Mouse (Mus musculus) E14TG2a.4 (cell line): ENCODE measurements at regions not wholly inside any gene's neighbourhood (a gene's known extent, or its start where the extent isn't known, plus 50 kb on each side); places are given as distances from the start of the nearest gene placed in this dataset.
A peak's percentile ranks its signal among the peaks of the same experiment; 100 is the strongest.

Experiments
- H3K27me3 ChIP-seq: 2 replicates; pipeline ENCODE4 v1.6.1; 2014; ENCODE audit warnings: low read length, control low read depth; ENCODE audit not compliant: insufficient read depth
- H3K36me3 ChIP-seq: 2 replicates; pipeline ENCODE4 v1.6.1; 2014; ENCODE audit warnings: low read length, control low read depth; ENCODE audit not compliant: insufficient read depth
- H3K4me1 ChIP-seq: replicated peaks from 2 replicates; pipeline ENCODE4 v1.6.1; 2014; ENCODE audit warnings: low read depth, low read length, control low read depth
- H3K4me3 ChIP-seq: replicated peaks from 2 replicates; pipeline ENCODE4 v1.5.1; 2014; ENCODE audit warnings: mild to moderate bottlenecking, low read length
- H3K9me3 ChIP-seq: 2 replicates; pipeline ENCODE4 v1.6.1; 2014; ENCODE audit warnings: low read length, control low read depth
- CTCF ChIP-seq: conservative IDR thresholded peaks from 2 replicates; pipeline ENCODE4 v1.5.1; 2014; ENCODE audit warnings: low read length
- NANOG ChIP-seq: IDR thresholded peaks from 2 replicates; pipeline ENCODE4 v1.6.1; 2014; ENCODE audit warnings: borderline replicate concordance, low read length, mixed read lengths
- POU5F1 ChIP-seq: IDR thresholded peaks from 2 replicates; pipeline ENCODE4 v1.6.1; 2014; ENCODE audit warnings: low read length, borderline replicate concordance

DNA sequence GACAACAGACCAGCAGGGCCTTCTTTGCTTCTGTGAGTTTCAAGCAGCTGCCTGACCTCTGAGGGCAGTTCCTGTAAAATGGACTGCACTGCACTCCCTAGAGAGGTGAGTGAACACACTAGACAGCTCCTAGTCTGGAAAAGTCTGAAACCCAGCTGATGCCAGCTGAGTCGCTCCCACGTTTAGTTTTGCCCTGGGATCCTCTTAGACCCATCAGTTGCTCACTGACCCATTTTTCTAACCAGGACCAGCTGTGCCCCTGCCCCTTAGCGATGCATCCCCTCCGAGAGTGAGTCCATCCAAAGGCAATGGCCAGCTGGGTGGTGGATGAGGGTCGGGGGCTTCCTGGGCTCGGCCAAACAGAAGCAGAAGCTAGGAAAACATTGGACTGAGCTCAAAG lies 62.2 kb upstream of the Top1 start:
- H3K27me3 ChIP-seq = peaks cover 39% of the 10 kb centered on the region
- no peaks in the 10 kb centered on the region for H3K9me3 ChIP-seq
- H3K36me3 ChIP-seq = no peaks in the 10 kb centered on the region
- H3K4me1 ChIP-seq = peaks cover 36% of the 10 kb centered on the region
- no peak overlapping the region for H3K4me3 ChIP-seq
- no peak for TF ChIP-seq POU5F1
- no peak for TF ChIP-seq NANOG
- no peak for TF ChIP-seq CTCF

DNA sequence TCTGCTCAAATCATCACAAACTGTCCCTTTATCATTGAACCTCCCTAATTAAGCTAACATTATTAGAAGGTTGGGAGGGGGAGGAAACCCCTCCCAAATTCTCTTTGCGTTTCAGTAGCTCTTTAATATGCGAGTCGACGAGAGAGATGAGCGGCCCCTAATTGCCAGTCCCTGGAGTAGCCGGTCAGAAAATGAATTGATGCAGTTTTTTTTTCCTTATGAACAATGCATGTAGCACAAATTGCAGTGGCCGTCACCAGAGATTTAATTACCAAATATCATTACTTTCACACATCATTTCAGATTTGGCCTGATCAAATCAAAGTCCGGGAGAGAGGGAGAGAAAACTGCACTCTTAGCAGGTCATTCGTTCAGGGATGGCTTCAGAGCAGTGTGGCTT lies 61.1 kb upstream of the Top1 start:
- H3K4me3 ChIP-seq = no peak overlapping the region
- peaks cover 32% of the 10 kb centered on the region for H3K4me1 ChIP-seq
- H3K27me3 ChIP-seq = peaks cover 31% of the 10 kb centered on the region
- no peaks in the 10 kb centered on the region for H3K9me3 ChIP-seq
- H3K36me3 ChIP-seq = no peaks in the 10 kb centered on the region
- TF ChIP-seq CTCF (no peak), NANOG (no peak), POU5F1 (no peak)

DNA sequence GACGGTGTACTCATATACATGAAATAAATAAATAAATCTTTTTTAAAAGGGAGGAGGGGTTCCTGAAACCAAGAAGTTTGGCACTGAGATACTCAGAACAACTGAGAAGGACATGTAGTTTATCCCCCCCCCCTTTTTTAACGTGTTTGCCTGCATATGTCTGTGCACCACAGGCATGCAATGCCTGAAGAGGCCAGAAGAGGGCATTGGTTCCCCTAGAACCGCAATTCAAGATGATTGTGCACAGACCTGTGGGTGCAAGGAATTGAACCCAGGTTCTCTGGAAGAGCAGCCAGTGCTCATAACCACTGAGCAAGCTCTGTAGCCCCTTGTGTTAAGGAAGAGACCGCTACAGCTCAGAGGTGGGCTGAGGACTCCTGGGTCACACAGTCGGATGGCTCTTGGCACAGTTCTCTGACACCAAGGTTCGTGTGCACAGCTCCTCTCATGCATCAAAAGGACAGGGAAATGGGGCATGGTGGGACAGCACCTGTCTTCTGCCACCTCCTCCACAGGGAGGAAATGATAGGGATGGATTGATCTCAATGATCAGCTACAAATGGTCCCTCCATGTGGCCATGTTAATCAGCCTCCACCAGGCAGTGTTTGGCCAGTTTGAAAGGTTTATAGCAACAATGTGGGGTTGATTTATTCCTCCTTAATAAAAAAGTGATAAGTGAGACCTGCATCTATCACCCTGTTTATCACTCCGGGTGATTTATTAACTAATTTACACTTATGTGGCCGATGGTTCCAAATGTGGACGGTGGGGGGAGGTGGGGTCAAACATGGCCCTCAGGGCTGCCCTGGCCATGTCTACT lies 58.5 kb upstream of the Top1 start:
- Histone ChIP-seq H3K9me3 (no peaks in the 10 kb centered on the region), H3K4me3 (0 out of 2 replicates have a peak overlapping the region, but pooled peaks have one; percentile 39), H3K4me1 (peaks cover 14% of the 10 kb centered on the region), H3K36me3 (no peaks in the 10 kb centered on the region), H3K27me3 (peaks cover 24% of the 10 kb centered on the region)
- TF ChIP-seq NANOG = no peak
- peak; percentile 75 for TF ChIP-seq CTCF
- TF ChIP-seq POU5F1 = no peak

DNA sequence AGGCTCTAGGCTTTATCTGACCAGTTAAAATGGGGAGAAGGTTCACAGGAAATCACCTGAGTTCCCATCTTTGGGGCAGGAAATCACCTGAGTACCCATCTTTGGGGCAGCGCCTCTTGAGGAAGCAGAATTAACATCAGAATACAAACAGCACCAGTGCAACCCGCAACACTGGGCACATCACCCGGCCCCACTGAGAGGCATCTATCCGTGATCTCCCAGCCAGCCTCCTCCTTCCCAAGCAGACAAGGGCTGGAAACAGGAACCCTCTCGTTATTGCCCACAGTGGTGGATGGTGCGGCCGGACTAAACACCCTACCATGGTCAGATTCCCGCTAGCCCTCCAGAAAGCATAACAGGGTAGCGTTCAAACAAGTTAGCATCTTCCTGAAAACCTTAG lies 57.3 kb upstream of the Top1 start:
- Histone ChIP-seq H3K9me3 (no peaks in the 10 kb centered on the region), H3K4me3 (no peak overlapping the region), H3K36me3 (no peaks in the 10 kb centered on the region), H3K27me3 (peaks cover 23% of the 10 kb centered on the region), H3K4me1 (peaks cover 9% of the 10 kb centered on the region)
- TF ChIP-seq POU5F1 = no peak
- TF ChIP-seq CTCF = no peak

DNA sequence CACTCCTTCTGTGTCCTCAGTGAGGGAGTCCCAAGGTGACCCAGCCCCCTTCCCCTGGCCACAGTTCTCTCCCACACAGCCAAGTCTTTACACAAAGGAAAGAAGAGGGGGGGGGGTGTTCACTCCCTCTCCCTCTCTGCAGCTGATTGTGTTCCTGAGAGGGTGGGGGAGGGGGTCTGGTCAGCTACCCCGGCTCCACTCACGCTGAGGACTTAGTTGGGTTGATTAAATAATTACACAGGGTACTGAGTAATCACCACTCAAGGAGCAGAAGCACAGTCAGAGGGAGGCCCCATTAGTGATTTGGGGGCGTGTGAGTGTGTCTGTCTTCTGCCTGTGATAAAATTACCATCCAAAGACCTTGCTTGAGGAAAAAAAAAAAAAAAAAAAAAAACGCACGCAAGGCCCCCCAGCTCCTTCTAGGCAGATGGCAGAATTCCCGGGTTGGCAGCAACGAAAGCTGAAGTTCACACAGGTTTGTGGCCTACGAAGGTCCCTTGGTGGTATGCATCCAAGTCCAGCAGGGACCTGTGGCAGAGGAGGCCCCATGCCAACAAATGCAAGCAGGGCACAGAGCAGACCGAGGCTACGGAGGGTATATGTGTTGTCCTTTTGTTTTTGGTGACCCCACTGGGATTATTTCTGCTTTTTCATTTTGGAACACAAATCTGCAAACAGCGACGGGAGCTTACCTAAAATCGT lies 55.3 kb upstream of the Top1 start:
- H3K4me3 ChIP-seq = no peak overlapping the region
- no peaks in the 10 kb centered on the region for H3K9me3 ChIP-seq
- H3K4me1 ChIP-seq = 0 out of 2 replicates have a peak, but pooled peaks cover 3% of the 10 kb centered on the region
- peaks cover 10% of the 10 kb centered on the region for H3K27me3 ChIP-seq
- TF ChIP-seq POU5F1 = no peak
- TF ChIP-seq CTCF = no peak
- TF ChIP-seq NANOG = no peak
- no peaks in the 10 kb centered on the region for H3K36me3 ChIP-seq

DNA sequence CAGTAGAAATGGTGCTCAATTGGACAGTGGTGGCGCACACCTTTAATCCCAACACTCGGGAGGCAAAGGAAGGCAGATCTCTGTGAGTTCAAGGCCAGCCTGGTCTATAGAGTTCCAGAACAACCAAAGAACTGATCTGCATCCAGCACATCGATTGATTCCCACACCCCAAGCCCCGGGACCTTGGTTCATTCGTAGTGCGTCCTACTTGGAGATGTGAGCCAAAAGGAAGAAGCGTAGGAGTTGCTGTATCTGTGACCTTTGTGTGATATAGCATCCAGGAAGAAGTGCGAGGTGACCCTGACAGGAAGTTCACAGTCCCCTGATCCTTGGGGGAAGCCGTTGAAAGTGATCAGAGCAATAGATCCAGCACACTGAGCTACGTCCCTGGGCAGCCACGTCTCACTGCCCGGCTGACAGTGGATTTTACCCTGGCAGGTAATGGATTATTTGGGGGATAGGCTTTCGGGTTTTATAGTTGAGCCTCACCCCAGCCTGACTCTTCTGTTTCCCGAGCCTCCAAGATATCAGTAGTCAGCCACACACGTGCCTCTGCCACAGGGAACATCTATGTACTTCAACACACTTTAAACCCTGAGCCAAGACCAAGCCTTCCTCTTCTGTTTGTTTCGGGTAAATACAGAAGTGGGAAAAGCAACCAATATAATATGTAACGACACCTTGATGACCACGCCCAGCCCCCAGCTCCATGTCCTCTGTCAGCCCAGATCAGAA lies 54.1 kb upstream of the Top1 start:
- no peaks in the 10 kb centered on the region for H3K36me3 ChIP-seq
- H3K4me1 ChIP-seq = 0 out of 2 replicates have a peak, but pooled peaks cover 3% of the 10 kb centered on the region
- H3K4me3 ChIP-seq = no peak overlapping the region
- no peak for TF ChIP-seq NANOG
- no peak for TF ChIP-seq CTCF
- no peak for TF ChIP-seq POU5F1
- no peaks in the 10 kb centered on the region for H3K27me3 ChIP-seq
- H3K9me3 ChIP-seq = no peaks in the 10 kb centered on the region

DNA sequence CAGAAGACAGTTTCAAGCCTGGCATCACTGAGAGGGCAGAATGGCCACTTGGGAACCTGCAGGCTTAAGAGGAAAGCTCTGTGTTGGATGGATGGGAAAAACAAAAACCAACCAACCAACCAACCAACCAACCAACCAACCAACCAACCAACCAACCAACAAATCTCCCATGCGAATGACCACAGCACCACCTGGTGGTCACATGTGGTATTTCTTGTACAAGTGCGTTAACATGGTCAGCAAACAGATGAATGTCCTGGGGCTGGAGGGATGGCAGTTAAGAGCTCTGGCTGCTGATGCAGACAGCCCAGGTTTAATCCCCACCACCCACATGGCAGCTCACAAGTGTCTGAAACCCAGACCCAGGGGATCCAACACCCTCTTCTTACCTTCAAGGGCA lies 52.7 kb upstream of the Top1 start:
- H3K4me1 ChIP-seq = 0 out of 2 replicates have a peak, but pooled peaks cover 1% of the 10 kb centered on the region
- H3K27me3 ChIP-seq = peaks cover 5% of the 10 kb centered on the region
- TF ChIP-seq CTCF (peak; percentile 67), NANOG (no peak)
- no peaks in the 10 kb centered on the region for H3K9me3 ChIP-seq
- H3K4me3 ChIP-seq = no peak overlapping the region
- H3K36me3 ChIP-seq = no peaks in the 10 kb centered on the region
